Mouse (Mus musculus) heart, postnatal 14 days (tissue): ENCODE results near the gene Erfe. TPM values are rescaled to one million over a fixed set of nuclear protein-coding genes. Genes with fewer than 3 reads are reported as not detected.

ENCODE experiments used
- DNase-seq, 2 experiments: peaks; one replicate each; pipeline ENCODE4 v3.0.0; 2021 to 2022
- intact Hi-C: fragments of 180-260 bp; cut with DNase I; formaldehyde crosslinking; loops from one replicate; pipeline ENCODE4 v1.15.1; 2025
- total RNA-seq, 2 experiments: library from RNA; stranded (reverse); gene quantifications; 2 replicates each; pipeline ENCODE4 v1.2.3; 2021

Gene Erfe
- total RNA-seq, 2 experiments from 2014 or later = 0.15 to 0.41 TPM

- no peak for DNase-seq
- intact Hi-C loops = no loop called here
Measured at GRCm38 (mm10) chr1:91369408-91369807, 3.2 kb downstream of the Erfe start.

- peak; percentile 29 to 36 for DNase-seq
- intact Hi-C loops = no loop called here
Measured at GRCm38 (mm10) chr1:91370055-91370454, 3.8 kb downstream of the Erfe start.

GRCm38 (mm10) chr1:91373414-91373835 lies 7.2 kb downstream of the Erfe start:
- DNase-seq = no peak
- intact Hi-C loops = no loop called here

- intact Hi-C loops = no loop called here
- peak; percentile 77 to 85 for DNase-seq
Measured at GRCm38 (mm10) chr1:91380453-91381090, 14.3 kb downstream of the Erfe start.

GRCm38 (mm10) chr1:91381091-91381471 lies 14.9 kb downstream of the Erfe start:
- no peak for DNase-seq
- intact Hi-C loops = no loop called here

- intact Hi-C loops = no loop called here
- DNase-seq = no peak
Measured at GRCm38 (mm10) chr1:91390369-91390768, 24.1 kb downstream of the Erfe start.

- no peak for DNase-seq
- intact Hi-C loops = no loop called here
Measured at GRCm38 (mm10) chr1:91397927-91398259, 31.7 kb downstream of the Erfe start.

GRCm38 (mm10) chr1:91398260-91399062 lies 32.2 kb downstream of the Erfe start, which contains the start of gene Ilkap:
Ilkap (minus strand) TSS chr1:91398815.
- intact Hi-C loops = no loop called here

GRCm38 (mm10) chr1:91404976-91405375 lies 38.7 kb downstream of the Erfe start:
- DNase-seq = no peak
- intact Hi-C loops = loop anchor here (1.0 kb wide), 1 partner anchor 13 kb away; no protein-coding TSS in a partner anchor

More at GRCm38 (mm10) chr1:91398260-91399062, 32.2 kb downstream of the Erfe start, which contains the start of gene Ilkap:
- peak; percentile 86 to 89 for DNase-seq

GRCm38 (mm10) chr1:91405406-91406169 lies 39.4 kb downstream of the Erfe start:
- DNase-seq = peak in 1 of 2 experiments; percentile 46
- intact Hi-C loops = loop anchor here (1.0 kb wide), 1 partner anchor 13 kb away; no protein-coding TSS in a partner anchor

GRCm38 (mm10) chr1:91407819-91408218 lies 41.6 kb downstream of the Erfe start:
- no peak for DNase-seq
- intact Hi-C loops = no loop called here

- intact Hi-C loops = no loop called here
- no peak for DNase-seq
Measured at GRCm38 (mm10) chr1:91411631-91412285, 45.5 kb downstream of the Erfe start.

GRCm38 (mm10) chr1:91412286-91413029 lies 46.2 kb downstream of the Erfe start:
- intact Hi-C loops = no loop called here
- no peak for DNase-seq

GRCm38 (mm10) chr1:91413030-91413506 lies 46.8 kb downstream of the Erfe start:
- intact Hi-C loops = no loop called here
- DNase-seq = peak; percentile 94

- no peak for DNase-seq
- intact Hi-C loops = no loop called here
Measured at GRCm38 (mm10) chr1:91413536-91413897, 47.3 kb downstream of the Erfe start.

GRCm38 (mm10) chr1:91413898-91414594 lies 47.8 kb downstream of the Erfe start, which contains the start of gene Hes6:
Hes6 (minus strand) TSS chr1:91414038.
- intact Hi-C loops = no loop called here
- peak; percentile 85 to 89 for DNase-seq

- intact Hi-C loops = no loop called here
- no peak for DNase-seq
Measured at GRCm38 (mm10) chr1:91414903-91415302, 48.7 kb downstream of the Erfe start.

GRCm38 (mm10) chr1:91415311-91415710 lies 49.1 kb downstream of the Erfe start:
- intact Hi-C loops = no loop called here

GRCm38 (mm10) chr1:91417991-91418390 lies 51.8 kb downstream of the Erfe start:
- intact Hi-C loops = no loop called here
- DNase-seq = no peak

More at GRCm38 (mm10) chr1:91415311-91415710, 49.1 kb downstream of the Erfe start:
- no peak for DNase-seq
